Mouse (Mus musculus) heart, embryonic 14.5 days (tissue): ENCODE data around the gene Tmem50b. TPM values are rescaled to one million over a fixed set of nuclear protein-coding genes. Genes with fewer than 3 reads are reported as not detected.
"Not testable (repeated sequence)": the region's sequence is repeated elsewhere in the genome, so short reads cannot be mapped to it uniquely, and the experiment has no call there.

ENCODE experiments used
- ATAC-seq: fragments of 200-750 bp; cut with Nextera tagmentation; 2 replicates; pipeline ENCODE4 v1.8.0; 2017; ENCODE audit warnings: low read depth, moderate TSS enrichment; ENCODE audit not compliant: insufficient number of reproducible peaks, insufficient read depth, low FRiP score
- H3K27ac ChIP-seq, 2 experiments: fragments of 200-500 bp in 1 of 2; fragments of 300-500 bp in 1 of 2; sonication (generic) in 1 of 2; replicated peaks in 1 of 2; 2 replicates each; pipeline ENCODE4 v1.5.1; 2012 to 2014; ENCODE audit warnings: low read depth in 2 of 2, low read length in 2 of 2, control low read depth in 1 of 2, mild to moderate bottlenecking in 1 of 2, mixed read lengths in 1 of 2; ENCODE audit not compliant: control insufficient read depth in 1 of 2, insufficient read depth in 1 of 2
- H3K27me3 ChIP-seq: fragments of 300-500 bp; sonication (generic); 2 replicates; pipeline ENCODE4 v1.6.1; 2014; ENCODE audit warnings: mild to moderate bottlenecking, low read length, control low read depth; ENCODE audit not compliant: control insufficient read depth, insufficient read depth
- H3K36me3 ChIP-seq: fragments of 300-500 bp; sonication (generic); 2 replicates; pipeline ENCODE4 v1.6.1; 2014; ENCODE audit warnings: mild to moderate bottlenecking, control low read depth, low read length, mixed read lengths; ENCODE audit not compliant: control insufficient read depth, insufficient read depth
- H3K4me1 ChIP-seq, 2 experiments: fragments of 200-500 bp in 1 of 2; fragments of 300-500 bp in 1 of 2; sonication (generic) in 1 of 2; 2 replicates each; pipeline ENCODE4 v1.6.1; 2012 to 2014; ENCODE audit warnings: low read length in 2 of 2, control low read depth in 1 of 2, mixed read lengths in 1 of 2; ENCODE audit not compliant: control insufficient read depth in 2 of 2, insufficient read depth in 2 of 2
- H3K4me2 ChIP-seq: fragments of 300-500 bp; sonication (generic); 2 replicates; pipeline ENCODE4 v1.6.1; 2014; ENCODE audit warnings: mild to moderate bottlenecking, low read length
- H3K4me3 ChIP-seq, 2 experiments: fragments of 200-500 bp in 1 of 2; fragments of 300-500 bp in 1 of 2; sonication (generic) in 1 of 2; 2 replicates each; pipeline ENCODE4 v1.5.1; 2012 to 2014; ENCODE audit warnings: low read length in 2 of 2, mild to moderate bottlenecking in 2 of 2, control low read depth in 1 of 2, low read depth in 1 of 2, moderate library complexity in 1 of 2; ENCODE audit not compliant: control insufficient read depth in 1 of 2, insufficient read depth in 1 of 2
- H3K9ac ChIP-seq: fragments of 300-500 bp; sonication (generic); 2 replicates; pipeline ENCODE4 v1.6.1; 2014; ENCODE audit warnings: mild to moderate bottlenecking, low read length
- H3K9me3 ChIP-seq: fragments of 300-500 bp; sonication (generic); 2 replicates; pipeline ENCODE4 v1.6.1; 2016; ENCODE audit warnings: low read length, control low read depth; ENCODE audit not compliant: control insufficient read depth
- WGBS: fragments of 180-500 bp; shearing (Covaris S2); extraction: QIAGEN DNeasy Blood & Tissue Kit; methylation state at CpG from one replicate; pipeline ENCODE4 v1.1.7; 2014; 5-methylcytosine and 5-hydroxymethylcytosine counted together
- polyA plus RNA-seq: library from polyadenylated mRNA; unstranded; fragments of >200 nt; fragmentation: Nextera tagmentation; extraction: Ambion mirVana; gene quantifications from 2 replicates; pipeline ENCODE4 v1.2.1, GENCODE M21; 2014

Gene Tmem50b
- 60.5 and 67.5 TPM in 2 replicates for polyA plus RNA-seq

- peak; percentile 99 for ATAC-seq
- Histone ChIP-seq H3K4me3 (peak within 1 kb of the TSS; percentile 80 to 88), H3K36me3 (no peaks in the 10 kb centered on the region), H3K4me2 (peak within 1 kb of the TSS; percentile 82), H3K4me1 (peaks cover 0 to 7% of the 10 kb centered on the region in 2 experiments; a peak in 2 of 4 replicates), H3K27ac (peak within 1 kb of the TSS; percentile 9 to 77; a peak in 2 of 4 replicates), H3K9me3 (no peaks in the 10 kb centered on the region), H3K9ac (peak within 1 kb of the TSS; percentile 83), H3K27me3 (no peaks in the 10 kb centered on the region)
- under 1% methylated on average over 34 of the region's 34 CpGs for WGBS
These were observed at the start of gene Tmem50b for GRCm38 (mm10) chr16:91597672-91598010. Gene Tmem50b, minus strand, starts transcription at chr16:91597800.

DNA sequence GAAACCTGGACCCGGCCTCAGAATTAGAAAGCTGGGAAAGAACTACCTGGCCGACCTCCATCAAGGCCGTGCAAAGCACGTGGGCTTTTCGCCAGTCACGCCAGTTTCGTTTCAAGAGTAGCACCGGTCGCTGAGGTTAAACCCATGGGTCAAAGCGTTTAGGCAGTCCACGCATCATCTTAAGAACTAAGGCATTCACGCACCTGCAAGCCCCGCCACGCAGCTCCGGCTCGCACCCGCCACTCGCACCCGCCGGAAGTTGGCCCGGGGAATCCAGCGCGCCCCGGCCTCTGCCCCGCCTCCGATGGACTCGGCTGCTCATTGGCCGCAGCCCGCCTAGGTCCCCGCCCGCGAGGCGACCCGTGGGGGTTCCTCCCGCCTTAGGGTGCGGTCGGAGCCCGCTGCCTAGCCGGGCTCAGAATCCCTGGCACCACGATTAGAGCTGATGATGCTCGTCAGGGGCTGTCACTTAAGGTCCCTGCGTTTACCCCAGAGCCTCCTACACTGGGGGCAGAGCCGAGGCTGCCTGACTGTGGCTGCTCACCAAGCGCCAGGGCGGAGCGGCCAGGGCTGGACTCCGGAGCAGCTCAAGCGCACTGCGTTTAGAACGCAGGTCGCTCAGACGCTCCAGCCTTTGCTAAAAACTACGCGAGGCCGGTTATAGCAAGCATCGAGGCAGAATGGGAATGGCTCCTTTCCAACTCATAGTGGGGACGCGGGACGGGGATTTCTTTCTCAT lies 49.2 kb upstream of the Tmem50b start, which contains the start of gene Gart:
Gart (minus strand) TSS at position 272 of the 739 bp plus-strand sequence.
- peak within 1 kb of the TSS; percentile 97 to 98 for H3K27ac ChIP-seq
- peaks cover 2 to 9% of the 10 kb centered on the region in 2 experiments; a peak in 3 of 4 replicates for H3K4me1 ChIP-seq
- no peaks in the 10 kb centered on the region for H3K9me3 ChIP-seq
- peak within 1 kb of the TSS; percentile 97 for H3K9ac ChIP-seq
- no peaks in the 10 kb centered on the region for H3K27me3 ChIP-seq
- peak within 1 kb of the TSS; percentile 81 to 84 for H3K4me3 ChIP-seq
- WGBS = under 1% methylated on average over 59 of the region's 59 CpGs
- H3K36me3 ChIP-seq = peaks cover 19% of the 10 kb centered on the region
- peak within 1 kb of the TSS; percentile 92 for H3K4me2 ChIP-seq
- peak; percentile 88 for ATAC-seq

DNA sequence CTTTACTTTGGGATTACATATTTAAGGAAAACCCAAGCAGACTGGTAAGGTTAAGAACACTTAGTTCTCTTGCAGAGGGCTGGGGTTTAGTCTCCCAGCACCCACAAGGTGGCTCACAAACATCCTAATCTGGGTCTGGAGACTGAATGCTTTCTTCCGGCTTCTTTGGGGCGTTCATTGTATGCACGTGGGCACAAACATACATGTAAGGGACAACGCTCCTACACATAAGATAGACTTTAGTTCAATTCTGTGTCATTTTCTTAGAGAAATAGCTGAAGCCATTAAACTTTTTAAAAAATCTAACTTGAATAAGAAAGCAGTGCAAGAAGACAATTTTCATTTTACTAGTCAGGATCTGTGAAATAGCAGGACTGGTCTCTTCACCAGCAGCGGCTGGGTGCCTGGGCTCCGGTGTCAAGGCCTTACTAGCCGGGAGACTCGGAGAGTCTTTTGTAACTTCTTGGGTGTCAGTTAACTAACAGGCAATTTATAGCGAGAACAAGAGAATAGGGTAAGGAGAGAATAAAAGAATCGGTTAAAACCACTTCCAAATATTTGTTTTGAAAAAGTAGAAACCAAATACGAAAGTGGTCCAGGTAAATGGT lies 48.5 kb upstream of the Tmem50b start:
- H3K4me1 ChIP-seq = peaks cover 2 to 9% of the 10 kb centered on the region in 2 experiments; a peak in 3 of 4 replicates
- peak overlapping the region; percentile 62 to 97 for H3K27ac ChIP-seq
- no peak for ATAC-seq
- H3K27me3 ChIP-seq = no peaks in the 10 kb centered on the region
- WGBS = 2% methylated on average over 11 of the region's 11 CpGs
- peak overlapping the region; percentile 79 to 84 for H3K4me3 ChIP-seq
- peak overlapping the region; percentile 80 for H3K9ac ChIP-seq
- H3K36me3 ChIP-seq = peaks cover 19% of the 10 kb centered on the region
- H3K4me2 ChIP-seq = peak overlapping the region; percentile 92
- H3K9me3 ChIP-seq = no peaks in the 10 kb centered on the region

GRCm38 (mm10) chr16:91645420-91645819 lies 47.8 kb upstream of the Tmem50b start:
- ATAC-seq, H3K9ac ChIP-seq, H3K27me3 ChIP-seq, H3K9me3 ChIP-seq, H3K27ac ChIP-seq, H3K4me1 ChIP-seq, H3K4me3 ChIP-seq: not testable (repeated sequence)
- Histone ChIP-seq H3K4me2 (peak overlapping the region; percentile 92), H3K36me3 (peaks cover 25% of the 10 kb centered on the region)
- WGBS = no CpG with 5 or more reads among the region's 2 CpGs

DNA sequence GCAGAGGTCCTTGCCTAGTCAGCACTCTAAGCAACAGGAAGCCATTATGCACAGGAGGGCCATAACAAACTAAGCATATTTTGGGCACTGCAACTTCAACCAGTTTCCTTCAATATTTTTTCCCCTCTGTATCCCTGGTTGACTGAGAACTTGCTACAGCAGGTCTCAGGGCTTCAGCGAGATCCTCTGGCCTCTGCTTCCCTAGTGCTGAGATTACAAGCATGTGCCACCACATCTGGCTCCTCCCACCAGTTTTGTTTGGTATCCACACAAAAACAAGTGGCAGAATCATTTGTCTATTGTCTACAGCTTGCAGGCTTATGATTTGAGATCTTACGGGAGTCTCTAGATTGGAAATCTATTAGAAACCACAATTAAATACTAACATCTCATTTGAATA lies 47.3 kb upstream of the Tmem50b start:
- peaks cover 2 to 9% of the 10 kb centered on the region in 2 experiments; a peak in 3 of 4 replicates for H3K4me1 ChIP-seq
- H3K27ac ChIP-seq = no peak overlapping the region
- no peaks in the 10 kb centered on the region for H3K9me3 ChIP-seq
- no peak overlapping the region for H3K9ac ChIP-seq
- H3K4me2 ChIP-seq = no peak overlapping the region
- WGBS = 88% methylated on average over 2 of the region's 2 CpGs
- ATAC-seq = no peak
- peaks cover 30% of the 10 kb centered on the region for H3K36me3 ChIP-seq
- no peak overlapping the region for H3K4me3 ChIP-seq
- H3K27me3 ChIP-seq = no peaks in the 10 kb centered on the region

- Histone ChIP-seq H3K9me3 (no peaks in the 10 kb centered on the region), H3K4me3 (no peak overlapping the region), H3K4me2 (no peak overlapping the region), H3K36me3 (peaks cover 77% of the 10 kb centered on the region), H3K9ac (no peak overlapping the region), H3K27me3 (no peaks in the 10 kb centered on the region), H3K4me1 (no peaks in the 10 kb centered on the region; a peak in 1 of 4 replicates), H3K27ac (no peak overlapping the region)
- no peak for ATAC-seq
- 93% methylated on average over 8 of the region's 8 CpGs for WGBS
These were observed 42.6 kb upstream of the Tmem50b start for GRCm38 (mm10) chr16:91640171-91640570.

DNA sequence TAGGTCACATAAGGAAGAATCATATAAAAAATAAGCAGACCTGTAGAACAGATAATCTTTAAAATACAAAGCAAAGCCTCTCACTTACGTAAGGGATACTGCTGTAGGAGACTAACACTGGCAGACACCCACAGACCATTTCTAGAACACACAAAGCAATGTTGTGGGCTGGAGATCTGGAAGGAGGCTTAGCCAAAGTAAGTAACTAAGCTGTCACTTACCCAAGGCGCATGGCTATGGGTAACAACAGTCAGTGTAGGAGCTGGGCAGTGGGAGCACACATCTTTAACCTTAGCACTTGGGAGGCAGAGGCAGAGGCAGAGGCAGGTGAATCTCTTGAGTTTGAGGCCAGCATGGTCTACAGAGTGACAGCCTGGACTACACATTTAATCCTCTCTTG lies 42.0 kb upstream of the Tmem50b start:
- Histone ChIP-seq H3K4me3 (no peak overlapping the region), H3K36me3 (peaks cover 82% of the 10 kb centered on the region), H3K9me3 (no peaks in the 10 kb centered on the region), H3K4me2 (no peak overlapping the region), H3K27ac (no peak overlapping the region), H3K27me3 (no peaks in the 10 kb centered on the region), H3K4me1 (no peaks in the 10 kb centered on the region; a peak in 1 of 4 replicates), H3K9ac (no peak overlapping the region)
- 91% methylated on average over 2 of the region's 2 CpGs for WGBS
- no peak for ATAC-seq
